Comparison of ENCODE assay signal across 20 mouse cellular contexts in the genomic region with DNA sequence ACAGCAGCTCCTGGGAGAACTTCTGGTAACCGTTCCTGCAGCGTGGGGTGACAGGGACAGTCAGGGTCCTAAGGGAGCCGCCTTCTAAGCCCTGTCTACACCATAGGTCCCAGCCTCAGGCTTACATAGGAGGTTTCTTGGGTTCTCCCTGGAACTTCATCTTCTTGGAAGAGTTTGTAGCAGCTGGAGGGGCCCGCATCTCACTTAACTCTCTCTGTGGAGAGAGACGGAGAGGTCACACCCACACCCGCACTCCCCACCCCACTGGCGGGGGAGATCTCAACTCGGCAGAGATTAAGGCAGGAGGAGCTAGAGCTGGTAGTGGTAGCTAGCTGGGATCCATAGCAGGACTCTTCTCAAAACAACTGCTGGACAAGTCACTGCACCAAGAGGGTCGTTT. TPM values are rescaled to one million over a fixed set of nuclear protein-coding genes. Genes with fewer than 3 reads are reported as not detected.
DNase-seq lines count a peak whose midpoint lies in the region; ATAC-seq and TF ChIP-seq lines count a peak whose summit lies in the region.
"Had no signal": no experiment of that assay in that cellular context is flagged by ENCODE, and none has a peak within 500 bp of the region (broad histone marks: within the 10 kb centered on the region; RNA-seq: fewer than 3 reads in every experiment).

No protein-coding gene starts in this region.

- H3K27ac ChIP-seq in hindbrain, embryonic 13.5 days = no peak overlapping the region
- no peak overlapping the region for H3K27ac ChIP-seq in hindbrain, embryonic 16.5 days (ENCODE audit: low read depth, low read length)
- H3K27ac ChIP-seq: embryonic facial prominence, embryonic 15.5 days; hindbrain, embryonic 15.5 days had no signal

- DNase-seq in adrenal gland, postnatal 14 days = peak; percentile 2
- DNase-seq in adrenal gland, postnatal 25 days = no peak
- DNase-seq in gastrocnemius, postnatal 10 days = peak; percentile 5
- DNase-seq in gastrocnemius, adult 8-10 months (ENCODE audit: low spot score in 2 of 2) = no peak
- no peak for DNase-seq in layer of hippocampus, postnatal 36 days
- DNase-seq: adrenal gland, adult 2 months; heart, adult 18-20 months; heart, postnatal 4 days had no signal

- no peak overlapping the region for H3K4me2 ChIP-seq in hindbrain, embryonic 13.5 days
- H3K4me2 ChIP-seq in hindbrain, embryonic 16.5 days (ENCODE audit: low read length) = no peak overlapping the region

- no peak for ATAC-seq in hindbrain, embryonic 13.5 days (ENCODE audit: low FRiP score)
- no peak for ATAC-seq in hindbrain, embryonic 16.5 days

- H3K4me1 ChIP-seq in hindbrain, embryonic 13.5 days (replicated peaks) = peaks cover 26% of the 10 kb centered on the region
- peaks cover 9% of the 10 kb centered on the region for H3K4me1 ChIP-seq in hindbrain, embryonic 16.5 days (ENCODE audit: control insufficient read depth, insufficient read depth, low read depth, low read length)
- H3K4me1 ChIP-seq in E14TG2a.4 (replicated peaks; ENCODE audit: low read depth, low read length) = peaks cover 91% of the 10 kb centered on the region

- 0 out of 2 replicates have a peak overlapping the region, but pooled peaks have one; percentile 5 for H3K9ac ChIP-seq in hindbrain, embryonic 13.5 days
- no peak overlapping the region for H3K9ac ChIP-seq in hindbrain, embryonic 16.5 days (ENCODE audit: low read depth, low read length)
- H3K9ac ChIP-seq: embryonic facial prominence, embryonic 15.5 days; hindbrain, embryonic 15.5 days had no signal

- H3K9me3 ChIP-seq in hindbrain, embryonic 13.5 days = no peaks in the 10 kb centered on the region
- H3K9me3 ChIP-seq in hindbrain, embryonic 16.5 days (ENCODE audit: control insufficient read depth, low read length) = no peaks in the 10 kb centered on the region
- H3K9me3 ChIP-seq in E14TG2a.4 (ENCODE audit: low read length) = no peaks in the 10 kb centered on the region
- H3K9me3 ChIP-seq: embryonic facial prominence, embryonic 15.5 days; forebrain, embryonic 10.5 days; heart, embryonic 12.5 days; hindbrain, embryonic 15.5 days had no signal

- 88% methylated on average over 9 of the region's 9 CpGs for WGBS in hindbrain, embryonic 13.5 days
- 90% methylated on average over 9 of the region's 9 CpGs for WGBS in hindbrain, embryonic 16.5 days

- no peak overlapping the region for H3K4me3 ChIP-seq in hindbrain, embryonic 13.5 days
- no peak overlapping the region for H3K4me3 ChIP-seq in hindbrain, embryonic 16.5 days (ENCODE audit: low read length)
- 0 out of 2 replicates have a peak overlapping the region, but pooled peaks have one; percentile 17 for H3K4me3 ChIP-seq in E14TG2a.4 (replicated peaks; ENCODE audit: low read length)

- peaks cover 64% of the 10 kb centered on the region for H3K36me3 ChIP-seq in hindbrain, embryonic 13.5 days
- H3K36me3 ChIP-seq in hindbrain, embryonic 16.5 days (ENCODE audit: control insufficient read depth, insufficient read depth, low read length) = peaks cover 46% of the 10 kb centered on the region
- H3K36me3 ChIP-seq in E14TG2a.4 (ENCODE audit: insufficient read depth, low read length) = peaks cover 81% of the 10 kb centered on the region

- TF ChIP-seq CTCF in E14TG2a.4 (conservative IDR thresholded peaks at IDR 0.05; ENCODE audit: low read length) = no peak

- no peaks in the 10 kb centered on the region for H3K27me3 ChIP-seq in hindbrain, embryonic 13.5 days
- no peaks in the 10 kb centered on the region for H3K27me3 ChIP-seq in hindbrain, embryonic 16.5 days (replicated peaks; ENCODE audit: control insufficient read depth, insufficient read depth, low read length)
- H3K27me3 ChIP-seq in E14TG2a.4 (ENCODE audit: insufficient read depth, low read length) = no peaks in the 10 kb centered on the region
- H3K27me3 ChIP-seq: embryonic facial prominence, embryonic 15.5 days; heart, embryonic 12.5 days; hindbrain, embryonic 15.5 days; Patski had no signal

RNA-seq across cellular contexts. Expression of a gene that starts 11.4 kb away (rescaled TPM):
- total RNA-seq in adrenal gland, postnatal 14 days (2021) = 102 and 106 TPM in 2 replicates
- 113 and 116 TPM in 2 replicates for total RNA-seq in adrenal gland, postnatal 25 days (2021)
- total RNA-seq in gastrocnemius, postnatal 10 days (2021) = 10 to 100 TPM; 56.0 to 64.8 TPM
- 10 to 100 TPM; 31.5 to 41.6 (median 38.2) TPM for total RNA-seq in gastrocnemius, adult 8-10 months (2022)
- polyA plus RNA-seq in hindbrain, embryonic 13.5 days (2015; fragmentation: Nextera tagmentation; extraction: Ambion mirVana) = 77.1 and 82.7 TPM in 2 replicates
- 70.4 and 76.8 TPM in 2 replicates for polyA plus RNA-seq in hindbrain, embryonic 16.5 days (2015; fragmentation: Nextera tagmentation; extraction: Ambion mirVana)
- 100 to 1,000 TPM; 127 to 128 TPM for total RNA-seq in layer of hippocampus, postnatal 36 days (2021)

RNA-seq across cellular contexts. Expression of a gene that starts 11.7 kb away (rescaled TPM):
- total RNA-seq in adrenal gland, postnatal 14 days (2021) = 47.9 and 53.4 TPM in 2 replicates
- 53.6 and 62.4 TPM in 2 replicates for total RNA-seq in adrenal gland, postnatal 25 days (2021)
- total RNA-seq in gastrocnemius, postnatal 10 days (2021) = 10 to 100 TPM; 20.8 to 25.5 TPM
- total RNA-seq in gastrocnemius, adult 8-10 months (2022) = 10 to 100 TPM in 3 of 4 experiments, 1 to 10 TPM in 1; 9.3 to 14.5 (median 11.1) TPM
- polyA plus RNA-seq in hindbrain, embryonic 13.5 days (2015; fragmentation: Nextera tagmentation; extraction: Ambion mirVana) = 29.2 and 29.9 TPM in 2 replicates
- polyA plus RNA-seq in hindbrain, embryonic 16.5 days (2015; fragmentation: Nextera tagmentation; extraction: Ambion mirVana) = 26.6 and 29.2 TPM in 2 replicates
- total RNA-seq in layer of hippocampus, postnatal 36 days (2021) = 100 to 1,000 TPM; 172 to 173 TPM

RNA-seq across cellular contexts. Expression of a gene that starts 23.4 kb away (rescaled TPM):
- total RNA-seq in adrenal gland, postnatal 14 days (2021) = 40.1 and 40.4 TPM in 2 replicates
- 50.6 and 63.0 TPM in 2 replicates for total RNA-seq in adrenal gland, postnatal 25 days (2021)
- total RNA-seq in gastrocnemius, postnatal 10 days (2021) = 10 to 100 TPM; 15.7 to 18.9 TPM
- total RNA-seq in gastrocnemius, adult 8-10 months (2022) = 10 to 100 TPM; 14.7 to 15.8 (median 15.0) TPM
- polyA plus RNA-seq in hindbrain, embryonic 13.5 days (2015; fragmentation: Nextera tagmentation; extraction: Ambion mirVana) = 81.3 and 82.8 TPM in 2 replicates
- 81.6 and 85.0 TPM in 2 replicates for polyA plus RNA-seq in hindbrain, embryonic 16.5 days (2015; fragmentation: Nextera tagmentation; extraction: Ambion mirVana)
- total RNA-seq in layer of hippocampus, postnatal 36 days (2021) = 10 to 100 TPM; 64.2 to 64.8 TPM

RNA-seq across cellular contexts. Expression of a gene that starts 39.6 kb away (rescaled TPM):
- total RNA-seq in adrenal gland, postnatal 14 days (2021) = 0.11 and 0.19 TPM in 2 replicates
- 0.36 TPM in 1 of 2 replicates, not detected in the other for total RNA-seq in adrenal gland, postnatal 25 days (2021)
- 10 to 100 TPM; 48.7 to 54.4 TPM for total RNA-seq in gastrocnemius, postnatal 10 days (2021)
- 10 to 100 TPM; 92.5 to 99.3 (median 93.6) TPM for total RNA-seq in gastrocnemius, adult 8-10 months (2022)
- not detected in 2 replicates for polyA plus RNA-seq in hindbrain, embryonic 13.5 days (2015; fragmentation: Nextera tagmentation; extraction: Ambion mirVana)
- 0.09 and 0.11 TPM in 2 replicates for polyA plus RNA-seq in hindbrain, embryonic 16.5 days (2015; fragmentation: Nextera tagmentation; extraction: Ambion mirVana)
- total RNA-seq in layer of hippocampus, postnatal 36 days (2021) = 1 to 10 TPM; 1.0 to 1.2 TPM
- polyA plus RNA-seq: activated CD4-positive, CD25-positive, alpha-beta regulatory T cell, adult 4 months; C2C12; forebrain, embryonic 14.5 days; inflammation-experienced regulatory T-cells, adult 6 months had no signal

RNA-seq across cellular contexts. Expression of a gene that starts 57.9 kb away (rescaled TPM):
- 17.5 and 72.4 TPM in 2 replicates for total RNA-seq in adrenal gland, postnatal 14 days (2021)
- 1.0 and 1.8 TPM in 2 replicates for total RNA-seq in adrenal gland, postnatal 25 days (2021)
- 10 to 100 TPM in 1 of 2 experiments, 1 to 10 TPM in 1; 2.1 to 10.7 TPM for total RNA-seq in gastrocnemius, postnatal 10 days (2021)
- 1 to 10 TPM in 1 of 4 experiments, not detected in 3; 1.0 TPM for total RNA-seq in gastrocnemius, adult 8-10 months (2022)
- polyA plus RNA-seq in hindbrain, embryonic 13.5 days (2015; fragmentation: Nextera tagmentation; extraction: Ambion mirVana) = 4.4 and 5.0 TPM in 2 replicates
- polyA plus RNA-seq in hindbrain, embryonic 16.5 days (2015; fragmentation: Nextera tagmentation; extraction: Ambion mirVana) = 1.4 and 3.2 TPM in 2 replicates
- under 1 TPM; 0.10 to 0.15 TPM for total RNA-seq in layer of hippocampus, postnatal 36 days (2021)
- polyA plus RNA-seq: C2C12, Patski had no signal

Comparison
In these comparisons a context has a peak if more than half of its experiments do, and no peak if none do; other contexts are left out.
1. DNase-seq: peak in adrenal gland, postnatal 14 days (single experiment) and gastrocnemius, postnatal 10 days (single experiment); none in adrenal gland, postnatal 25 days (single experiment), gastrocnemius, adult 8-10 months (0 of 2) and layer of hippocampus, postnatal 36 days (0 of 2).